In the genomic region with DNA sequence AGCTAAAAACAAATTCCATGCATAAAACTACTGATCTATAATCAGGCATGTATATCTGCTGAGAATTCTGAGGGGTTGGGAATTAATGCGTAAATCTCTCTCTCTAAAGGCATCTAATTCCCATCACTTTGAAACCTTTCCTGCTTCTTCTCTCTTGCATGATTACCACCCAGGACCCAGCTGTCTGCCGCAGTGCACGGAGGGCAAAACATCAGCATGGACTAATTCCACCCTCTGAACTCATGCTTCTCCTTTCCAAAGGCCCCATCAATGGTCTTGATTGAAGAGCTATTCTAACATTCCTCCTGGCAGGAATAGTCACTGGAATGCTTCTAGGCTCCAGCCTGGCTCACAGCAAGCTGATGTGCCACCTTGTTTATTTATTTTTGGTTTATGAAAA, we compare ENCODE assay signal across 23 mouse cellular contexts.
DNase-seq lines count a peak whose midpoint lies in the region; ATAC-seq lines count a peak whose summit lies in the region.
"Had no signal": no experiment of that assay in that cellular context is flagged by ENCODE, and none has a peak within 500 bp of the region (broad histone marks: within the 10 kb centered on the region; RNA-seq: fewer than 3 reads in every experiment).

No protein-coding gene starts in this region.

- no peak overlapping the region for H3K9ac ChIP-seq in hindbrain, embryonic 16.5 days (ENCODE audit: low read depth, low read length)
- no peak overlapping the region for H3K9ac ChIP-seq in midbrain, embryonic 16.5 days (ENCODE audit: low read depth, low read length)
- no peak overlapping the region for H3K9ac ChIP-seq in midbrain, embryonic 13.5 days (replicated peaks)
- no peak overlapping the region for H3K9ac ChIP-seq in midbrain, embryonic 14.5 days (replicated peaks; ENCODE audit: low read length)
- H3K9ac ChIP-seq: forebrain, embryonic 15.5 days; heart, embryonic 12.5 days; heart, embryonic 15.5 days had no signal

- H3K4me2 ChIP-seq in hindbrain, embryonic 16.5 days (ENCODE audit: low read length): no peak overlapping the region
- H3K4me2 ChIP-seq in midbrain, embryonic 16.5 days (ENCODE audit: low read length): no peak overlapping the region
- no peak overlapping the region for H3K4me2 ChIP-seq in midbrain, embryonic 13.5 days (replicated peaks)
- H3K4me2 ChIP-seq in midbrain, embryonic 14.5 days (ENCODE audit: low read length): no peak overlapping the region
- H3K4me2 ChIP-seq: forebrain, embryonic 15.5 days; heart, embryonic 12.5 days; heart, embryonic 15.5 days had no signal

- H3K9me3 ChIP-seq in hindbrain, embryonic 10.5 days: no peaks in the 10 kb centered on the region
- no peaks in the 10 kb centered on the region for H3K9me3 ChIP-seq in hindbrain, embryonic 16.5 days (ENCODE audit: control insufficient read depth, low read length)
- no peaks in the 10 kb centered on the region for H3K9me3 ChIP-seq in midbrain, embryonic 10.5 days (replicated peaks)
- no peaks in the 10 kb centered on the region for H3K9me3 ChIP-seq in midbrain, embryonic 16.5 days (replicated peaks; ENCODE audit: control insufficient read depth, low read length, poor library complexity, severe bottlenecking)
- H3K9me3 ChIP-seq in midbrain, embryonic 13.5 days: no peaks in the 10 kb centered on the region
- H3K9me3 ChIP-seq in midbrain, embryonic 14.5 days (ENCODE audit: control insufficient read depth, low read length): no peaks in the 10 kb centered on the region
- H3K9me3 ChIP-seq: forebrain, embryonic 10.5 days; forebrain, embryonic 15.5 days; heart, embryonic 12.5 days; heart, embryonic 15.5 days had no signal

- H3K4me1 ChIP-seq in hindbrain, embryonic 10.5 days (replicated peaks): peaks cover 21% of the 10 kb centered on the region
- H3K4me1 ChIP-seq in hindbrain, embryonic 16.5 days (ENCODE audit: control insufficient read depth, insufficient read depth, low read depth, low read length): no peaks in the 10 kb centered on the region; the same call in 1 of the 2 replicates
- H3K4me1 ChIP-seq in midbrain, embryonic 10.5 days: peaks cover 18% of the 10 kb centered on the region
- peaks cover 12% of the 10 kb centered on the region for H3K4me1 ChIP-seq in midbrain, embryonic 16.5 days (ENCODE audit: control insufficient read depth, insufficient read depth, low read length)
- peaks cover 34% of the 10 kb centered on the region for H3K4me1 ChIP-seq in midbrain, embryonic 13.5 days (replicated peaks)
- peaks cover 18% of the 10 kb centered on the region for H3K4me1 ChIP-seq in midbrain, embryonic 14.5 days (ENCODE audit: control insufficient read depth, insufficient read depth, low read length)
- H3K4me1 ChIP-seq: heart, embryonic 15.5 days had no signal

- H3K27me3 ChIP-seq in hindbrain, embryonic 10.5 days (ENCODE audit: insufficient read depth, poor library complexity, severe bottlenecking): no peaks in the 10 kb centered on the region
- H3K27me3 ChIP-seq in hindbrain, embryonic 16.5 days (replicated peaks; ENCODE audit: control insufficient read depth, insufficient read depth, low read length): no peaks in the 10 kb centered on the region
- no peaks in the 10 kb centered on the region for H3K27me3 ChIP-seq in midbrain, embryonic 10.5 days (ENCODE audit: low read depth, poor library complexity, severe bottlenecking)
- no peaks in the 10 kb centered on the region for H3K27me3 ChIP-seq in midbrain, embryonic 16.5 days (ENCODE audit: control insufficient read depth, insufficient read depth, low read depth, low read length)
- H3K27me3 ChIP-seq in midbrain, embryonic 13.5 days: no peaks in the 10 kb centered on the region
- H3K27me3 ChIP-seq in midbrain, embryonic 14.5 days (ENCODE audit: control insufficient read depth, insufficient read depth, low read length): no peaks in the 10 kb centered on the region
- H3K27me3 ChIP-seq: forebrain, embryonic 15.5 days; heart, embryonic 12.5 days; heart, embryonic 15.5 days had no signal

- H3K27ac ChIP-seq in hindbrain, embryonic 10.5 days: peak overlapping the region; percentile 67
- no peak overlapping the region; the same call in 1 of the 2 replicates for H3K27ac ChIP-seq in hindbrain, embryonic 16.5 days (ENCODE audit: low read depth, low read length)
- H3K27ac ChIP-seq in midbrain, embryonic 10.5 days (replicated peaks): peak overlapping the region; percentile 74; the same call in 1 of the 2 replicates
- H3K27ac ChIP-seq in midbrain, embryonic 16.5 days (ENCODE audit: low read length): no peak overlapping the region
- H3K27ac ChIP-seq in midbrain, embryonic 13.5 days: peak overlapping the region; percentile 22; the same call in 1 of the 2 replicates
- no peak overlapping the region for H3K27ac ChIP-seq in midbrain, embryonic 14.5 days (replicated peaks; ENCODE audit: low read depth, low read length)
- H3K27ac ChIP-seq: forebrain, embryonic 10.5 days; forebrain, embryonic 15.5 days; heart, embryonic 15.5 days had no signal

- WGBS in hindbrain, embryonic 10.5 days: 51% methylated on average over 3 of the region's 3 CpGs
- WGBS in hindbrain, embryonic 16.5 days: 41% methylated on average over 3 of the region's 3 CpGs
- WGBS in midbrain, embryonic 10.5 days: 69% methylated on average over 3 of the region's 3 CpGs
- 43% methylated on average over 3 of the region's 3 CpGs for WGBS in midbrain, embryonic 16.5 days
- WGBS in midbrain, embryonic 13.5 days: 35% methylated on average over 3 of the region's 3 CpGs
- WGBS in midbrain, embryonic 14.5 days: 46% methylated on average over 3 of the region's 3 CpGs

- H3K4me3 ChIP-seq in hindbrain, embryonic 10.5 days: no peak overlapping the region
- H3K4me3 ChIP-seq in hindbrain, embryonic 16.5 days (ENCODE audit: low read length): no peak overlapping the region
- no peak overlapping the region for H3K4me3 ChIP-seq in midbrain, embryonic 10.5 days
- H3K4me3 ChIP-seq in midbrain, embryonic 16.5 days (ENCODE audit: low read depth, low read length): no peak overlapping the region
- no peak overlapping the region for H3K4me3 ChIP-seq in midbrain, embryonic 13.5 days (replicated peaks)
- H3K4me3 ChIP-seq in midbrain, embryonic 14.5 days (replicated peaks; ENCODE audit: low read depth, low read length): no peak overlapping the region
- H3K4me3 ChIP-seq: forebrain, embryonic 10.5 days; forebrain, embryonic 15.5 days; heart, embryonic 12.5 days; heart, embryonic 15.5 days had no signal

- no peaks in the 10 kb centered on the region for H3K36me3 ChIP-seq in hindbrain, embryonic 10.5 days
- no peaks in the 10 kb centered on the region for H3K36me3 ChIP-seq in hindbrain, embryonic 16.5 days (ENCODE audit: control insufficient read depth, insufficient read depth, low read length)
- no peaks in the 10 kb centered on the region for H3K36me3 ChIP-seq in midbrain, embryonic 10.5 days
- no peaks in the 10 kb centered on the region for H3K36me3 ChIP-seq in midbrain, embryonic 16.5 days (ENCODE audit: control insufficient read depth, insufficient read depth, low read length)
- no peaks in the 10 kb centered on the region for H3K36me3 ChIP-seq in midbrain, embryonic 13.5 days
- H3K36me3 ChIP-seq in midbrain, embryonic 14.5 days (ENCODE audit: control insufficient read depth, insufficient read depth, low read length): no peaks in the 10 kb centered on the region
- H3K36me3 ChIP-seq: forebrain, embryonic 10.5 days; forebrain, embryonic 15.5 days; heart, embryonic 12.5 days; heart, embryonic 15.5 days had no signal

- no peak for ATAC-seq in hindbrain, embryonic 16.5 days
- no peak for ATAC-seq in midbrain, embryonic 16.5 days
- ATAC-seq in midbrain, embryonic 13.5 days: no peak
- ATAC-seq in midbrain, embryonic 14.5 days (ENCODE audit: low FRiP score, low TSS enrichment): no peak
- ATAC-seq in megakaryocyte-erythroid progenitor cell, adult 5-6 weeks (replicated peaks; ENCODE audit: low FRiP score, low TSS enrichment, poor library complexity, severe bottlenecking): no peak
- ATAC-seq: CD4-positive, CD25-positive, alpha-beta regulatory T cell, adult 4 months; forebrain, embryonic 15.5 days; intestine, postnatal 0 days had no signal

- no peak for DNase-seq in hindbrain, embryonic 10.5 days (ENCODE audit: low spot score)
- DNase-seq in midbrain, embryonic 10.5 days (ENCODE audit: low spot score): no peak
- no peak for DNase-seq in midbrain, embryonic 14.5 days
- DNase-seq: adrenal gland, adult 2 months; adrenal gland, postnatal 14 days; cerebellum, adult 11 months; cerebellum, adult 2 months; cerebellum, adult 9-11 months; cerebellum, postnatal 25 days; gastrocnemius, postnatal 25 days; heart, adult 18-20 months; heart, postnatal 10 days; heart, postnatal 36 days had no signal

Comparison
In these comparisons a context has a peak if more than half of its experiments do, and no peak if none do; other contexts are left out.
1. H3K27ac ChIP-seq: peak in hindbrain, embryonic 10.5 days (single experiment), midbrain, embryonic 10.5 days (single experiment) and midbrain, embryonic 13.5 days (single experiment); none in hindbrain, embryonic 16.5 days (single experiment), midbrain, embryonic 16.5 days (single experiment) and midbrain, embryonic 14.5 days (single experiment).